Mouse (Mus musculus) CH12.LX (cell line): ENCODE measurements around the gene Ank3. TPM values are rescaled to one million over a fixed set of nuclear protein-coding genes. Genes with fewer than 3 reads are reported as not detected.
A peak's percentile ranks its signal among the peaks of the same experiment; 100 is the strongest.

Source experiments
- DNase-seq: peaks from one replicate; pipeline ENCODE4 v3.0.0-alpha.2; 2013; ENCODE audit errors: extremely low read depth
- H3K27ac ChIP-seq: 2 replicates; pipeline ENCODE4 v1.5.1; 2012; ENCODE audit warnings: low read depth, mild to moderate bottlenecking, control low read depth, moderate library complexity; ENCODE audit not compliant: insufficient read depth
- H3K27me3 ChIP-seq: replicated peaks from 2 replicates; pipeline ENCODE3; 2012; ENCODE audit warnings: inconsistent platforms
- H3K36me3 ChIP-seq, 2 experiments: replicated peaks in 1 of 2; 2 replicates each; pipeline versions ENCODE3 to v1.6.1; 2012; ENCODE audit warnings: inconsistent platforms in 1 of 2, low read length in 1 of 2, mild to moderate bottlenecking in 1 of 2, mixed read lengths in 1 of 2, moderate library complexity in 1 of 2; ENCODE audit not compliant: control insufficient read depth in 1 of 2, insufficient read depth in 1 of 2
- H3K4me1 ChIP-seq, 2 experiments: 2 replicates each; pipeline ENCODE4 v1.6.1; 2012; ENCODE audit warnings: inconsistent platforms in 1 of 2, moderate library complexity in 1 of 2; ENCODE audit not compliant: insufficient read depth in 2 of 2, control insufficient read depth in 1 of 2
- H3K4me2 ChIP-seq: 2 replicates; pipeline ENCODE4 v1.6.1; 2012; ENCODE audit warnings: low read depth, mild to moderate bottlenecking, control low read depth; ENCODE audit not compliant: poor library complexity, insufficient read depth, severe bottlenecking
- H3K4me3 ChIP-seq, 3 experiments: fragments of 150-350 bp in 1 of 3; sonication (generic) in 1 of 3; replicated peaks in 1 of 3; 2 replicates each; pipeline versions ENCODE3 to v1.5.1; 2011 to 2012; ENCODE audit warnings: low read depth in 2 of 3, low read length in 2 of 3, mild to moderate bottlenecking in 2 of 3, moderate library complexity in 2 of 3, control low read depth in 1 of 3, improper control_type of control experiment in 1 of 3, inconsistent platforms in 1 of 3, mixed read lengths in 1 of 3; ENCODE audit not compliant: poor library complexity in 1 of 3
- H3K79me2 ChIP-seq: replicated peaks from 2 replicates; pipeline ENCODE4 v1.6.1; 2012; ENCODE audit warnings: mild to moderate bottlenecking, moderate library complexity; ENCODE audit not compliant: control insufficient read depth, poor library complexity, insufficient read depth, severe bottlenecking; ENCODE audit errors: extremely low read depth
- H3K9ac ChIP-seq: 2 replicates; pipeline ENCODE4 v1.6.1; 2012; ENCODE audit warnings: low read depth, mild to moderate bottlenecking, control low read depth, moderate library complexity; ENCODE audit not compliant: insufficient read depth
- H3K9me3 ChIP-seq: replicated peaks from 2 replicates; pipeline ENCODE3; 2012; ENCODE audit warnings: low read length, inconsistent platforms, mixed read lengths
- CHD1 ChIP-seq: IDR thresholded peaks from 2 replicates; pipeline ENCODE4 v1.6.1; 2012; ENCODE audit warnings: low read depth, low read length, improper control_type of control experiment, inconsistent platforms
- CTCF ChIP-seq, 2 experiments: IDR thresholded peaks in 1 of 2; conservative IDR thresholded peaks in 1 of 2; 2 replicates each; pipeline ENCODE4 v1.5.1; 2011 to 2012; ENCODE audit warnings: low read depth in 2 of 2, low read length in 2 of 2, improper control_type of control experiment in 1 of 2, inconsistent platforms in 1 of 2, mild to moderate bottlenecking in 1 of 2, moderate library complexity in 1 of 2
- E2F4 ChIP-seq: IDR thresholded peaks from 2 replicates; pipeline ENCODE4 v1.6.1; 2011; ENCODE audit warnings: low read depth, low read length, improper control_type of control experiment; ENCODE audit not compliant: insufficient replicate concordance
- ETS1 ChIP-seq: conservative IDR thresholded peaks from 2 replicates; pipeline ENCODE4 v1.6.1; 2012; ENCODE audit warnings: low read depth, mild to moderate bottlenecking, inconsistent platforms, low read length, improper control_type of control experiment, moderate library complexity
- HCFC1 ChIP-seq: IDR thresholded peaks from 2 replicates; pipeline ENCODE4 v1.6.1; 2012; ENCODE audit warnings: low read depth, mild to moderate bottlenecking, inconsistent platforms, low read length, improper control_type of control experiment
- IRF4 ChIP-seq: IDR thresholded peaks from 2 replicates; pipeline ENCODE4 v1.6.1; 2014; ENCODE audit warnings: low read depth, mild to moderate bottlenecking, inconsistent platforms, low read length, improper control_type of control experiment
- JUND ChIP-seq: conservative IDR thresholded peaks from 2 replicates; pipeline ENCODE4 v1.6.1; 2011; ENCODE audit warnings: low read depth, low read length, improper control_type of control experiment
- KAT2A ChIP-seq: IDR thresholded peaks from 2 replicates; pipeline ENCODE4 v1.6.1; 2012; ENCODE audit warnings: low read length, improper control_type of control experiment, inconsistent platforms; ENCODE audit not compliant: insufficient replicate concordance
- MAFK ChIP-seq: IDR thresholded peaks from 2 replicates; pipeline ENCODE4 v1.6.1; 2011; ENCODE audit warnings: low read length, improper control_type of control experiment; ENCODE audit not compliant: insufficient replicate concordance
- MAZ ChIP-seq: IDR thresholded peaks from 2 replicates; pipeline ENCODE4 v1.6.1; 2012; ENCODE audit warnings: low read depth, mild to moderate bottlenecking, inconsistent platforms, low read length, improper control_type of control experiment, moderate library complexity
- MEF2A ChIP-seq: IDR thresholded peaks from 2 replicates; pipeline ENCODE4 v1.6.1; 2014; ENCODE audit warnings: low read depth, mild to moderate bottlenecking, inconsistent platforms, low read length, improper control_type of control experiment, borderline replicate concordance
- NELFE ChIP-seq: IDR thresholded peaks from 2 replicates; pipeline ENCODE4 v1.6.1; 2011; ENCODE audit warnings: low read depth, low read length, improper control_type of control experiment
- PAX5 ChIP-seq: IDR thresholded peaks from 2 replicates; pipeline ENCODE4 v1.6.1; 2012; ENCODE audit warnings: low read length, inconsistent platforms, mixed read lengths
- POLR2AphosphoS2 ChIP-seq: IDR thresholded peaks from 2 replicates; pipeline ENCODE4 v1.6.1; 2011; ENCODE audit warnings: low read depth, low read length, improper control_type of control experiment
- SMC3 ChIP-seq: IDR thresholded peaks from 2 replicates; pipeline ENCODE4 v1.6.1; 2011; ENCODE audit warnings: low read depth, low read length, improper control_type of control experiment
- USF2 ChIP-seq: conservative IDR thresholded peaks from 2 replicates; pipeline ENCODE4 v1.6.1; 2011; ENCODE audit warnings: low read depth, low read length, improper control_type of control experiment
- ZKSCAN1 ChIP-seq: IDR thresholded peaks from 2 replicates; pipeline ENCODE4 v1.6.1; 2012; ENCODE audit warnings: low read depth, inconsistent platforms, low read length, improper control_type of control experiment, borderline replicate concordance
- ZMIZ1 ChIP-seq: IDR thresholded peaks from 2 replicates; pipeline ENCODE4 v1.6.1; 2012; ENCODE audit warnings: low read depth, mild to moderate bottlenecking, inconsistent platforms, low read length, improper control_type of control experiment
- dilution Hi-C: fragments of 300-500 bp; cut with MboI; formaldehyde crosslinking; loops from 2 replicates; pipeline ENCODE4 v1.14.3; 2020; ENCODE audit warnings: low sequenced_read_pairs; ENCODE audit not compliant: extremely low pct_unique_long_range_greater_than_20kb, extremely low pct_ligation_motif_present
- in situ Hi-C: fragments of 300-500 bp; cut with MboI; formaldehyde crosslinking; loops from 3 replicates; pipeline ENCODE4 v1.14.3; 2019; ENCODE audit warnings: low sequenced_read_pairs, low pct_ligation_motif_present, low pct_unique_long_range_greater_than_20kb, mixed read lengths
- polyA plus RNA-seq: library from polyadenylated mRNA; unstranded; fragments of >175 nt; gene quantifications from 2 replicates; pipeline ENCODE4 v1.2.1, GENCODE M21; 2012; ENCODE audit warnings: low read depth; ENCODE audit not compliant: insufficient read length
- total RNA-seq, 2 experiments: library from RNA; depleted of rRNA; stranded (reverse); fragments of 300-350 nt in 1 of 2; fragments of >200 nt in 1 of 2; gene quantifications; 2 replicates each; pipeline ENCODE4 v1.2.3; 2012 to 2014

Gene Ank3
- total and polyA plus RNA-seq, 3 experiments = 4.7 to 8.3 (median 6.2) TPM

- no peaks in the 10 kb centered on the region for H3K9me3 ChIP-seq
- dilution Hi-C loops (no loop called here), in situ Hi-C loops (no loop called here)
- no peaks in the 10 kb centered on the region for H3K79me2 ChIP-seq
- H3K4me2 ChIP-seq = no peak overlapping the region
- H3K9ac ChIP-seq = no peak overlapping the region
- peaks cover 0 to 13% of the 10 kb centered on the region in 2 experiments; a peak in 2 of 4 replicates for H3K4me1 ChIP-seq
- DNase-seq = no peak
- no peak overlapping the region for H3K4me3 ChIP-seq
- no peak overlapping the region for H3K27ac ChIP-seq
- H3K27me3 ChIP-seq = no peaks in the 10 kb centered on the region
- H3K36me3 ChIP-seq = peaks cover 0 to 24% of the 10 kb centered on the region in 2 experiments
- TF ChIP-seq CHD1 = no peak
- TF ChIP-seq MAFK = no peak
- TF ChIP-seq KAT2A = no peak
- TF ChIP-seq USF2 = no peak
- TF ChIP-seq MEF2A = no peak
- no peak for TF ChIP-seq POLR2AphosphoS2
- no peak for TF ChIP-seq IRF4
- TF ChIP-seq MAZ = no peak
- no peak for TF ChIP-seq NELFE
- TF ChIP-seq E2F4 = no peak
- TF ChIP-seq ZMIZ1 = no peak
- no peak for TF ChIP-seq ZKSCAN1
- no peak for TF ChIP-seq HCFC1
These were observed 181.0 kb downstream of the Ank3 start for GRCm38 (mm10) chr10:69579585-69579984.

DNA sequence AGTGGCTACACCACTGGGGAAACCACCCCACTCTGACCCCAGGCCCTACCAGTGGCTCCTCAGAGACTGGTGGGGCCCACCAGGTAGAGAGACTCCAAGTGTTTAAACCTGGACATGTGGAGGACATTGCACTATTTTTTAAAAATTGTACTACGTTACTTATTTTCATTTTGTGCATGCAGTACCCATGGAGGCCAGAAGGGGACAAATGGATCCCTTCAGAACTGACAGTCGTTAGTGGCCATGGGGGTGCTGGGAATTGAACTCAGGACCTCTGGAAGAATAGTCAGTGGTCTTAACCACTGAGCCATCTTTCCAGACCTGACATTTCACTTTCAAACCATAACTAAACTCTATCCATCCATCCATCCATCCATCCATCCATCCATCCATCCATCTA, 183.0 kb downstream of the Ank3 start:
- no peaks in the 10 kb centered on the region for H3K79me2 ChIP-seq
- H3K36me3 ChIP-seq = peaks cover 0 to 24% of the 10 kb centered on the region in 2 experiments
- no peak overlapping the region for H3K27ac ChIP-seq
- no peaks in the 10 kb centered on the region for H3K9me3 ChIP-seq
- in situ Hi-C loops (no loop called here), dilution Hi-C loops (no loop called here)
- H3K4me1 ChIP-seq = peaks cover 0 to 13% of the 10 kb centered on the region in 2 experiments; a peak in 2 of 4 replicates
- H3K9ac ChIP-seq = no peak overlapping the region
- no peak for TF ChIP-seq MEF2A
- no peak for TF ChIP-seq MAZ
- TF ChIP-seq PAX5 = no peak
- TF ChIP-seq ETS1 = no peak
- TF ChIP-seq SMC3 = no peak
- no peak for TF ChIP-seq JUND
- TF ChIP-seq CHD1 = no peak
- TF ChIP-seq CTCF (conservative IDR thresholded peaks at IDR 0.05 in 1 of 2, IDR thresholded peaks at IDR 0.05 in 1 of 2; ENCODE audit: low read depth in 2 of 2, low read length in 2 of 2) = peak; percentile 18 to 20; a peak in 1 of 4 replicates
- no peak for DNase-seq
- no peak overlapping the region for H3K4me2 ChIP-seq
- H3K4me3 ChIP-seq = no peak overlapping the region
- H3K27me3 ChIP-seq = no peaks in the 10 kb centered on the region
